Mouse (Mus musculus): ENCODE data around the gene Fam199x. TPM values are rescaled to one million over a fixed set of nuclear protein-coding genes. Genes with fewer than 3 reads are reported as not detected.

Fam199x gene
- total RNA-seq, 2 experiments from 2014 or later: 3.7 to 5.5 TPM

Other genes with a start within 250 kb of the Fam199x start
- gene Plp1, start 226.9 kb upstream of the Fam199x start, total RNA-seq (2021): 1 to 10 TPM; 2.4 to 3.1 TPM
- gene Rab9b, start 180.8 kb upstream of the Fam199x start, total RNA-seq (2021): under 1 TPM in 1 of 2 experiments, not detected in 1; 0.05 TPM
- gene H2bfm, start 122.3 kb upstream of the Fam199x start, total RNA-seq (2021): not detected
- gene Tmsb15b2, start 74.1 kb upstream of the Fam199x start, total RNA-seq (2021): 1 to 10 TPM; 6.6 to 7.5 TPM
- gene Tmsb15l, start 72.7 kb upstream of the Fam199x start, total RNA-seq (2021): under 1 TPM; 0.32 to 0.33 TPM
- gene Tmsb15b1, start 72.7 kb upstream of the Fam199x start, total RNA-seq (2021): 1 to 10 TPM; 2.2 to 5.5 TPM
- gene Zcchc18, start 56.4 kb upstream of the Fam199x start, total RNA-seq (2021): under 1 TPM; 0.09 to 0.11 TPM
- 1 to 10 TPM; 1.4 to 2.6 TPM for gene Slc25a53, start 11.3 kb upstream of the Fam199x start, total RNA-seq (2021)
- not detected for gene Esx1, start 72.5 kb downstream of the Fam199x start, total RNA-seq (2021)